Mouse (Mus musculus): Measurements from ENCODE around the gene 6030445D17Rik. TPM values are rescaled to one million over a fixed set of nuclear protein-coding genes. Genes with fewer than 3 reads are reported as not detected.

Gene 6030445D17Rik
- polyA plus RNA-seq, 1 experiment = 0.31 TPM

DNA sequence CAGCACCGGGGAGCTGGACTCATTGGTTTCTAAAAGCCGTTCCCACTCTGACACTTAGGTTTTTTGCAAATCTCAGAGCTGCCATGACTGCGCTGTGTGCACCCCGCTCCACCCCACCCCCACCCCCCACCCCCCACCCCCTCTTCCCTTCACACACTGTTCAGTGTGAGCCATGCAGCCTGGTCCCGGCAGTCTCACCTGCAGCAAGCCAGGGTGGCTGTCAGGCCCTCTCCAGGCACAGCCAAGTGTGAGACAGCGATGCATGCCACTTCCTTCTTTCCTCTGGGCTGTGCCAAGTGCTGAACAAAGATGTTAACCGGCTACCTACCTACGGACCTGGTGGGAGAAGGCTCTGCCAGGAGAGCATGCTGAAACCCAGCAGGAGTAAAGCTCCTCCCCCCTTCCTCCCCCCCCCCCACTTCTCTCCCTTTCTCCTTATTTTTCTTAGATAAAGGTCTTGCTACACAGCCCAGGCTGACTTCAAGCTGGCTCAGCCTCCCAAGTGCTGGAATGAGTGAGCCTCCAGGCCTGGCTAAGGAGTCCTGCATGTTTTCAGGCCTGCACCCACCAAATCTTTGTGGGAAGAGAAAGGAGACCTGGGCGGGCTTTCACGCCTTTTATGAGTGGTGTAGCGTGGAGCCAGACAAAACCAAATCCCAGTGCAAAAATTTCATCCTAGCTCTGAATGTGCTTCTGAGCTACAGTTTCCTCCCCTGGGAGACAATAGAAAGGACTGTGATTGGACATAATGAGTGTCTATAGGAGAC is 31.3 kb upstream of the 6030445D17Rik start:
- H3K4me1 ChIP-seq (ENCODE audit: control insufficient read depth, insufficient read depth, low read length) = no peaks in the 10 kb centered on the region
- no peak for DNase-seq
- no peak for TF ChIP-seq POLR2A (IDR thresholded peaks at IDR 0.05; ENCODE audit: low read depth, low read length)
- TF ChIP-seq CTCF (conservative IDR thresholded peaks at IDR 0.05; ENCODE audit: insufficient read depth, insufficient read length, low read depth, low read length) = no peak
- 64% methylated on average over 11 of the region's 11 CpGs for WGBS
- no peaks in the 10 kb centered on the region for H3K27me3 ChIP-seq (replicated peaks; ENCODE audit: control insufficient read depth, insufficient read depth, low read length)
- no peaks in the 10 kb centered on the region for H3K36me3 ChIP-seq (ENCODE audit: control insufficient read depth, insufficient read depth, low read length)
- H3K4me3 ChIP-seq (ENCODE audit: insufficient read depth, low read depth, low read length) = no peak overlapping the region
- H3K27ac ChIP-seq (ENCODE audit: insufficient read depth, low read depth, low read length) = no peak overlapping the region

DNA sequence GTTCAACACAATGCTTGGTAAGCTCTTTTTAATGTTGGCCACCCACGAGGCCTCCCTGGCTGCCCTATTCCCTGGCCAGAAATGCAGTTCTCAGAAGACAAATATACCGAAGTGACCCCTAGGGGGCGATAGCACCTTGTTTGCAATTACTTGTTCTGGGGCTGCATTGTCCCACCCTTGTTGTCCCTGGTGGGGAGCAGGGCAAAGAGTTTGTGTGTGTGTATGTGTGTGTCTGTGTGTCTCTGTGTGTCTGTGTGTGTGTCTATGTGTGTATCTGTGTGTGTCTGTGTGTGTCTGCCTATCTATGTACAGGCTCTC is 30.7 kb upstream of the 6030445D17Rik start:
- no peaks in the 10 kb centered on the region for H3K4me1 ChIP-seq (ENCODE audit: control insufficient read depth, insufficient read depth, low read length)
- H3K36me3 ChIP-seq (ENCODE audit: control insufficient read depth, insufficient read depth, low read length) = no peaks in the 10 kb centered on the region
- WGBS = 5% methylated on average over 3 of the region's 3 CpGs
- TF ChIP-seq CTCF (conservative IDR thresholded peaks at IDR 0.05; ENCODE audit: insufficient read depth, insufficient read length, low read depth, low read length) (peak; percentile 64), POLR2A (IDR thresholded peaks at IDR 0.05; ENCODE audit: low read depth, low read length) (no peak)
- DNase-seq = peak; percentile 61
- no peak overlapping the region for H3K27ac ChIP-seq (ENCODE audit: insufficient read depth, low read depth, low read length)
- no peaks in the 10 kb centered on the region for H3K27me3 ChIP-seq (replicated peaks; ENCODE audit: control insufficient read depth, insufficient read depth, low read length)
- no peak overlapping the region for H3K4me3 ChIP-seq (ENCODE audit: insufficient read depth, low read depth, low read length)

DNA sequence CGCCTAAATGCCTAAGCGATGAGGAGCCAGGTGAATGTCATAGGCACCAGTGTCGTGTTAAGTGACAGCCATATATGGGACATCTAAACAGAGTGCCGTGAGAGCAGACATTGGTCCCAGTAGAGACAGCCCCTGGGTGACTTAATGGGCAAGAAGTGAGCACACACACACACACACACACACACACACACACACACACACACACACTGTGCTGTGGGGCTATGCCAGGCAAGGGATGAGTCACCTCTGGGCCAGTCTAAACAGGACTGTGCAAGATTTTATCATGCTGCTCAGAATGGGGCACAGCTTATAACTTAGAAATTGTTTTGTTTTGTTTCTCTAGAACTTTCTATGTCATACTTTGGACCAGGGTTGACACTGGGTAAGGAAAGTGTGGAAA is 28.0 kb upstream of the 6030445D17Rik start:
- Histone ChIP-seq H3K27ac (ENCODE audit: insufficient read depth, low read depth, low read length) (no peak overlapping the region), H3K27me3 (replicated peaks; ENCODE audit: control insufficient read depth, insufficient read depth, low read length) (no peaks in the 10 kb centered on the region), H3K4me3 (ENCODE audit: insufficient read depth, low read depth, low read length) (no peak overlapping the region), H3K36me3 (ENCODE audit: control insufficient read depth, insufficient read depth, low read length) (no peaks in the 10 kb centered on the region), H3K4me1 (ENCODE audit: control insufficient read depth, insufficient read depth, low read length) (no peaks in the 10 kb centered on the region)
- WGBS = 94% methylated on average over 4 of the region's 4 CpGs
- TF ChIP-seq POLR2A (IDR thresholded peaks at IDR 0.05; ENCODE audit: low read depth, low read length) (no peak), CTCF (conservative IDR thresholded peaks at IDR 0.05; ENCODE audit: insufficient read depth, insufficient read length, low read depth, low read length) (no peak)
- no peak for DNase-seq

GRCm38 (mm10) chr4:136439106-136439505 is 22.9 kb upstream of the 6030445D17Rik start:
- H3K4me3 ChIP-seq (ENCODE audit: insufficient read depth, low read depth, low read length) = no peak overlapping the region
- TF ChIP-seq POLR2A (IDR thresholded peaks at IDR 0.05; ENCODE audit: low read depth, low read length) (no peak), CTCF (conservative IDR thresholded peaks at IDR 0.05; ENCODE audit: insufficient read depth, insufficient read length, low read depth, low read length) (no peak)
- H3K27ac ChIP-seq (ENCODE audit: insufficient read depth, low read depth, low read length) = no peak overlapping the region
- no peaks in the 10 kb centered on the region for H3K36me3 ChIP-seq (ENCODE audit: control insufficient read depth, insufficient read depth, low read length)
- no peaks in the 10 kb centered on the region for H3K27me3 ChIP-seq (replicated peaks; ENCODE audit: control insufficient read depth, insufficient read depth, low read length)
- H3K4me1 ChIP-seq (ENCODE audit: control insufficient read depth, insufficient read depth, low read length) = no peaks in the 10 kb centered on the region
- no peak for DNase-seq
- 37% methylated on average over 4 of the region's 4 CpGs for WGBS

- no peak for DNase-seq
- Histone ChIP-seq H3K36me3 (ENCODE audit: control insufficient read depth, insufficient read depth, low read length) (no peaks in the 10 kb centered on the region), H3K4me3 (ENCODE audit: insufficient read depth, low read depth, low read length) (no peak overlapping the region), H3K27ac (ENCODE audit: insufficient read depth, low read depth, low read length) (no peak overlapping the region), H3K27me3 (replicated peaks; ENCODE audit: control insufficient read depth, insufficient read depth, low read length) (no peaks in the 10 kb centered on the region), H3K4me1 (ENCODE audit: control insufficient read depth, insufficient read depth, low read length) (no peaks in the 10 kb centered on the region)
- 64% methylated on average over 15 of the region's 15 CpGs for WGBS
- no peak for TF ChIP-seq CTCF (conservative IDR thresholded peaks at IDR 0.05; ENCODE audit: insufficient read depth, insufficient read length, low read depth, low read length)
- TF ChIP-seq POLR2A (IDR thresholded peaks at IDR 0.05; ENCODE audit: low read depth, low read length) = no peak
Observed at GRCm38 (mm10) chr4:136441354-136442043, 20.6 kb upstream of the 6030445D17Rik start.

GRCm38 (mm10) chr4:136444561-136444960 is 17.5 kb upstream of the 6030445D17Rik start:
- no peak for DNase-seq
- no peak overlapping the region for H3K27ac ChIP-seq (ENCODE audit: insufficient read depth, low read depth, low read length)
- H3K36me3 ChIP-seq (ENCODE audit: control insufficient read depth, insufficient read depth, low read length) = no peaks in the 10 kb centered on the region
- H3K4me1 ChIP-seq (ENCODE audit: control insufficient read depth, insufficient read depth, low read length) = no peaks in the 10 kb centered on the region
- no peaks in the 10 kb centered on the region for H3K27me3 ChIP-seq (replicated peaks; ENCODE audit: control insufficient read depth, insufficient read depth, low read length)
- TF ChIP-seq CTCF (conservative IDR thresholded peaks at IDR 0.05; ENCODE audit: insufficient read depth, insufficient read length, low read depth, low read length) (no peak), POLR2A (IDR thresholded peaks at IDR 0.05; ENCODE audit: low read depth, low read length) (no peak)
- WGBS = 66% methylated on average over 4 of the region's 4 CpGs
- H3K4me3 ChIP-seq (ENCODE audit: insufficient read depth, low read depth, low read length) = no peak overlapping the region

DNA sequence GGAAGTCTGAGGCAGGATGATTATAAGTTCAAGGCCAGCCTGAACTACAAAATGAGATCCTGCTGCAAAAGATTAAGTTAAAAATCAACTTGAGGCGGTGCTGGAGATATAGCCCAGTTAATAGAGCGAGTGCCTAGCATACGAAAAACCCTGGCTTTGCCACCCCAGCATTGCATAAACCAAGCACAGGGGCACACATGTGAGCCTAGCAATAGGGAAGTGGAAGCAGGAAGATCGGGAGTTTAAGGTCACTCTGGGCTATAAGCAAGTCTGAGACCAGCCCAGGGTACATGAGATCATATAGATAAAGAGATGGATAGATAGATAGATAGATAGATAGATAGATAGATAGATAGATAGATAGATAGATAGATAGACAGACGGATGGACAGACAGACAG is 12.3 kb upstream of the 6030445D17Rik start:
- no peaks in the 10 kb centered on the region for H3K27me3 ChIP-seq (replicated peaks; ENCODE audit: control insufficient read depth, insufficient read depth, low read length)
- H3K36me3 ChIP-seq (ENCODE audit: control insufficient read depth, insufficient read depth, low read length) = no peaks in the 10 kb centered on the region
- 86% methylated on average over 5 of the region's 5 CpGs for WGBS
- no peak overlapping the region for H3K27ac ChIP-seq (ENCODE audit: insufficient read depth, low read depth, low read length)
- no peak for DNase-seq
- H3K4me1 ChIP-seq (ENCODE audit: control insufficient read depth, insufficient read depth, low read length) = no peaks in the 10 kb centered on the region
- TF ChIP-seq CTCF (conservative IDR thresholded peaks at IDR 0.05; ENCODE audit: insufficient read depth, insufficient read length, low read depth, low read length) = no peak
- TF ChIP-seq POLR2A (IDR thresholded peaks at IDR 0.05; ENCODE audit: low read depth, low read length) = no peak
- no peak overlapping the region for H3K4me3 ChIP-seq (ENCODE audit: insufficient read depth, low read depth, low read length)
